Comparison of ENCODE assay signal across 24 mouse cellular contexts in genomic region chr4:129880615-129881014, GRCm38 (mm10). TPM values are rescaled to one million over a fixed set of nuclear protein-coding genes. Genes with fewer than 3 reads are reported as not detected.
"Had no signal": no experiment of that assay in that cellular context is flagged by ENCODE, and none has a peak within 500 bp of the region (broad histone marks: within the 10 kb centered on the region; RNA-seq: fewer than 3 reads in every experiment).

No protein-coding gene starts in this region.

- H3K4me2 ChIP-seq: liver, embryonic 11.5 days; liver, embryonic 13.5 days; liver, embryonic 15.5 days; lung, embryonic 14.5 days; midbrain, embryonic 12.5 days; midbrain, embryonic 15.5 days; neural tube, embryonic 12.5 days had no signal

- H3K9ac ChIP-seq: liver, embryonic 13.5 days; liver, embryonic 15.5 days; liver, postnatal 0 days; lung, embryonic 14.5 days; midbrain, embryonic 12.5 days; midbrain, embryonic 15.5 days; neural tube, embryonic 12.5 days had no signal

- H3K27me3 ChIP-seq: liver, embryonic 13.5 days; liver, embryonic 15.5 days; megakaryocyte, embryonic 14.5 days; midbrain, embryonic 12.5 days; midbrain, embryonic 15.5 days; neural tube, embryonic 12.5 days had no signal

- H3K36me3 ChIP-seq: liver, embryonic 13.5 days; liver, embryonic 15.5 days; midbrain, embryonic 12.5 days; midbrain, embryonic 15.5 days; neural tube, embryonic 12.5 days had no signal

- H3K27ac ChIP-seq: liver, embryonic 13.5 days; liver, embryonic 15.5 days; midbrain, embryonic 12.5 days; midbrain, embryonic 15.5 days; neural tube, embryonic 12.5 days had no signal

- ATAC-seq: liver, postnatal 0 days; midbrain, embryonic 15.5 days had no signal

- DNase-seq: liver, embryonic 13.5 days; liver, postnatal 0 days; lung, embryonic 14.5 days; lung, postnatal 10 days; lung, postnatal 4 days; right cerebral cortex, adult 18-20 months; right cerebral cortex, postnatal 25 days; right cerebral cortex, postnatal 4 days; thymus, adult 18-20 months; thymus, postnatal 14 days; thymus, postnatal 36 days had no signal

- H3K4me3 ChIP-seq: liver, embryonic 13.5 days; liver, embryonic 15.5 days; megakaryocyte, embryonic 14.5 days; midbrain, embryonic 12.5 days; midbrain, embryonic 15.5 days; neural tube, embryonic 12.5 days had no signal

- H3K9me3 ChIP-seq: liver, embryonic 13.5 days; liver, embryonic 15.5 days; megakaryocyte, embryonic 14.5 days; midbrain, embryonic 12.5 days; midbrain, embryonic 15.5 days; neural tube, embryonic 12.5 days had no signal

RNA-seq across cellular contexts. Expression of gene Spocd1, which starts 48.4 kb away (rescaled TPM):
- total RNA-seq: midbrain, postnatal 0 days; monocyte, adult 5-6 weeks; neutrophil, adult 5-6 weeks had no signal
- polyA plus RNA-seq: liver, embryonic 13.5 days; liver, embryonic 15.5 days; liver, postnatal 0 days; lung, embryonic 14.5 days; lung, embryonic 16.5 days; midbrain, embryonic 12.5 days; midbrain, embryonic 15.5 days; neural tube, embryonic 12.5 days; neural tube, embryonic 14.5 days; stomach, embryonic 14.5 days; stomach, embryonic 16.5 days had no signal
